8 mouse cellular contexts compared by ENCODE assay signal in the genomic region with DNA sequence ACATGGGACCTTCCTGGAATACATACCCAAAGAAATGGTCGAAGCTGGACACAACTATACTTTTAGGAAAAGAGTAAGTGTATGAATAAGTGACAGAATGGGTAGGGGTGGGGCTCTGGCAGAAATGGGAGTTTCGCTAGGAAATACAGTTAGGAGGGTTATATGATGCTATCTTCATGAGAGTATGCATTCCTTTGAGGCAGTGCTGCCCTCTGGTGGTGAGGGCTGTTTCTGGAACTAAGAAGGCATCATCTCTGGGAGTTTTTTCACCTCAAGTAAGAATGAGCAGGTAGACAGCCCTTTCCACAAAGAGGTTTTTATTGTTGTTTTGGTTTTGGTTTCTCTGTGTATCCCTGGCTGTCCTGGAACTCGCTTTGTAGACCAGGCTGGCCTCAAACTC. TPM values are rescaled to one million over a fixed set of nuclear protein-coding genes. Genes with fewer than 3 reads are reported as not detected.
DNase-seq lines count a peak whose midpoint lies in the region; ATAC-seq and TF ChIP-seq lines count a peak whose summit lies in the region.

No protein-coding gene starts in this region.

- intact Hi-C loops in heart, adult 2 months (cut with DNase I) = loop anchor here (1.0 kb wide), 2 partner anchors 19 to 64 kb away; a partner anchor contains a TSS
- intact Hi-C loops in heart, postnatal 10 days (cut with DNase I) = loop anchor here (2.0 kb wide), 2 partner anchors 19 to 65 kb away; a partner anchor contains a TSS

- no peak overlapping the region for H3K4me3 ChIP-seq in heart, adult 2 months
- no peak overlapping the region for H3K4me3 ChIP-seq in heart, embryonic 11.5 days (ENCODE audit: low read depth, low read length)
- no peak overlapping the region for H3K4me3 ChIP-seq in midbrain, embryonic 15.5 days

- TF ChIP-seq EP300 in heart, adult 2 months (IDR thresholded peaks at IDR 0.05; ENCODE audit: insufficient read depth, low read depth, low read length) = no peak

- no peak overlapping the region for H3K9ac ChIP-seq in heart, adult 2 months (ENCODE audit: low read depth, low read length)
- H3K9ac ChIP-seq in heart, embryonic 11.5 days (ENCODE audit: low read depth, low read length) = no peak overlapping the region
- H3K9ac ChIP-seq in midbrain, embryonic 15.5 days = no peak overlapping the region

- TF ChIP-seq CTCF in heart, adult 2 months (IDR thresholded peaks at IDR 0.05) = peak; percentile 92; the same call in 1 of the 2 replicates

- no peak overlapping the region for H3K27ac ChIP-seq in heart, adult 2 months
- no peak overlapping the region for H3K27ac ChIP-seq in heart, embryonic 11.5 days (ENCODE audit: low read depth, low read length)
- no peak overlapping the region for H3K27ac ChIP-seq in midbrain, embryonic 15.5 days

- no peak overlapping the region for H3K4me2 ChIP-seq in heart, embryonic 11.5 days
- H3K4me2 ChIP-seq in midbrain, embryonic 15.5 days = no peak overlapping the region

- no peaks in the 10 kb centered on the region for H3K36me3 ChIP-seq in heart, adult 2 months (ENCODE audit: control insufficient read depth, insufficient read depth, low read length)
- H3K36me3 ChIP-seq in heart, embryonic 11.5 days (ENCODE audit: control insufficient read depth, insufficient read depth, low read length) = peaks cover 11% of the 10 kb centered on the region
- peaks cover 35% of the 10 kb centered on the region for H3K36me3 ChIP-seq in midbrain, embryonic 15.5 days (replicated peaks)

- H3K27me3 ChIP-seq in heart, adult 2 months (ENCODE audit: control insufficient read depth, insufficient read depth, low read length) = no peaks in the 10 kb centered on the region
- H3K27me3 ChIP-seq in heart, embryonic 11.5 days (ENCODE audit: control insufficient read depth, insufficient read depth, low read length) = peaks cover 7% of the 10 kb centered on the region
- no peaks in the 10 kb centered on the region for H3K27me3 ChIP-seq in midbrain, embryonic 15.5 days (replicated peaks)

- H3K9me3 ChIP-seq in heart, embryonic 11.5 days (replicated peaks; ENCODE audit: control insufficient read depth, low read length) = no peaks in the 10 kb centered on the region
- no peaks in the 10 kb centered on the region for H3K9me3 ChIP-seq in midbrain, embryonic 15.5 days

- no peaks in the 10 kb centered on the region for H3K4me1 ChIP-seq in heart, adult 2 months (ENCODE audit: control insufficient read depth, insufficient read depth, low read length)
- H3K4me1 ChIP-seq in heart, embryonic 11.5 days (ENCODE audit: control insufficient read depth, insufficient read depth, low read length) = no peaks in the 10 kb centered on the region
- H3K4me1 ChIP-seq in midbrain, embryonic 15.5 days = no peaks in the 10 kb centered on the region; the same call in 1 of the 2 replicates

- WGBS in heart, adult 2 months = 30% methylated on average over 3 of the region's 3 CpGs
- WGBS in heart, embryonic 11.5 days (ENCODE audit: insufficient replicate concordance) = 41% methylated on average over 3 of the region's 3 CpGs
- WGBS in midbrain, embryonic 15.5 days = 49% methylated on average over 3 of the region's 3 CpGs

- peak; percentile 55 to 83 for DNase-seq in heart, adult 2 months
- DNase-seq in adrenal gland, adult (ENCODE audit: inconsistent age in 2 of 2, low spot score in 1 of 2) = peak; percentile 69 to 92
- DNase-seq in embryo, embryonic 10.5 days (ENCODE audit: low spot score) = peak; percentile 79
- DNase-seq in heart, postnatal 10 days = peak; percentile 76 to 88
- DNase-seq in layer of hippocampus, postnatal 36 days = peak; percentile 53 to 59
- peak; percentile 55 for DNase-seq in telencephalon, adult 2 months (ENCODE audit: low read depth, low spot score)

- ATAC-seq in heart, embryonic 11.5 days (replicated peaks; ENCODE audit: insufficient number of reproducible peaks, low FRiP score, low TSS enrichment) = no peak
- ATAC-seq in midbrain, embryonic 15.5 days (replicated peaks) = 0 out of 2 replicates have a peak, but pooled peaks have one; percentile 21

- TF ChIP-seq POLR2A in heart, adult 2 months (IDR thresholded peaks at IDR 0.05; ENCODE audit: insufficient read depth, low read depth, low read length) = no peak

- H3K79me2 ChIP-seq in heart, adult 2 months (replicated peaks; ENCODE audit: control insufficient read depth, insufficient read depth, low read length) = no peaks in the 10 kb centered on the region

RNA-seq across cellular contexts. Expression of a gene that starts 5.5 kb away (rescaled TPM):
- total RNA-seq in heart, adult 2 months (2021) = not detected
- polyA plus RNA-seq in heart, adult 2 months (2012; rRNA removed) = not detected in 2 replicates
- polyA plus RNA-seq in heart, embryonic 11.5 days (2014; fragmentation: Nextera tagmentation; extraction: Ambion mirVana) = not detected in 2 replicates
- not detected for total RNA-seq in heart, postnatal 10 days (2021)
- total RNA-seq in layer of hippocampus, postnatal 36 days (2021) = not detected
- not detected in 2 replicates for polyA plus RNA-seq in midbrain, embryonic 15.5 days (2015; fragmentation: Nextera tagmentation; extraction: Ambion mirVana)

RNA-seq across cellular contexts. Expression of a gene that starts 19.4 kb away (rescaled TPM):
- 10 to 100 TPM; 11.0 to 12.7 TPM for total RNA-seq in heart, adult 2 months (2021)
- 8.1 and 10.9 TPM in 2 replicates for polyA plus RNA-seq in heart, adult 2 months (2012; rRNA removed)
- 30.9 and 31.4 TPM in 2 replicates for polyA plus RNA-seq in heart, embryonic 11.5 days (2014; fragmentation: Nextera tagmentation; extraction: Ambion mirVana)
- 10 to 100 TPM; 11.8 to 13.8 TPM for total RNA-seq in heart, postnatal 10 days (2021)
- total RNA-seq in layer of hippocampus, postnatal 36 days (2021) = 10 to 100 TPM; 52.7 to 60.6 TPM
- 102 TPM in 2 replicates for polyA plus RNA-seq in midbrain, embryonic 15.5 days (2015; fragmentation: Nextera tagmentation; extraction: Ambion mirVana)

RNA-seq across cellular contexts. Expression of a gene that starts 30.7 kb away (rescaled TPM):
- not detected for total RNA-seq in heart, adult 2 months (2021)
- not detected in 2 replicates for polyA plus RNA-seq in heart, adult 2 months (2012; rRNA removed)
- not detected in 2 replicates for polyA plus RNA-seq in heart, embryonic 11.5 days (2014; fragmentation: Nextera tagmentation; extraction: Ambion mirVana)
- total RNA-seq in heart, postnatal 10 days (2021) = not detected
- not detected for total RNA-seq in layer of hippocampus, postnatal 36 days (2021)
- not detected in 2 replicates for polyA plus RNA-seq in midbrain, embryonic 15.5 days (2015; fragmentation: Nextera tagmentation; extraction: Ambion mirVana)

RNA-seq across cellular contexts. Expression of a gene that starts 35.6 kb away (rescaled TPM):
- total RNA-seq in heart, adult 2 months (2021) = 10 to 100 TPM; 28.4 to 35.2 TPM
- polyA plus RNA-seq in heart, adult 2 months (2012; rRNA removed) = 29.6 and 32.5 TPM in 2 replicates
- polyA plus RNA-seq in heart, embryonic 11.5 days (2014; fragmentation: Nextera tagmentation; extraction: Ambion mirVana) = 9.0 and 13.3 TPM in 2 replicates
- total RNA-seq in heart, postnatal 10 days (2021) = 10 to 100 TPM; 44.2 to 48.6 TPM
- 10 to 100 TPM; 23.5 to 26.5 TPM for total RNA-seq in layer of hippocampus, postnatal 36 days (2021)
- polyA plus RNA-seq in midbrain, embryonic 15.5 days (2015; fragmentation: Nextera tagmentation; extraction: Ambion mirVana) = 26.3 and 28.1 TPM in 2 replicates
